ENCODE assay signal across 14 mouse cellular contexts in the genomic region with DNA sequence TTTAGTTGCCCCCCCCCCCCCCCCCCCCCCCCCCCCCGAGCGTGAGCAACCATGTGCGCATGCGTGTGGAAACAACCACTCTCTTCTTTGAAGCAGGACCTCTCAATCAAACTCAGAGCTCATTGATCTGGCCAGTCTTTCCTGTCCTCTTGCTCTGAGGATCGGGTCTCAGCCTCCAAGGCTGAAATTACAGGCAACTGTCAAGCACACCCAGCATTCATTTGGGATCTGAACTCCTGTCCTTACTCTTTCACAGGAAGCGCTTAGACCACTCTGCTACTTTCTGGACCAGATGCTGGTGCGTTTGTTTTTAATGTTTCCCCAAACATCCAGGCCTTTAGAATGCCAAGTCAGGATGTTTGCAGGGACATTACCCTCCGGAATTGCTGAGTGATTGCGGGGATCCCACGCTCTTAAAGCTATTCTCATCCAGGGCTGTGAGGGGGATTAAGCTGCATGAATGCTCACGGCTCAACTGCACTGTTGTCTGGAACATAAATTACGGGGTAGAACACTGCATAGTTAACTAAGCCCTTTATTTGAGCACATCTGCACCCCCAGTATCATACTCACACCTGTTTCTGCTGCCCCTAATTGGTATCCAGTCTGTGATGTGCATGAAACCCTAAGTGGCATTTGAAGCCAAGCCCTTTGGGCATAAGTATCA.
DNase-seq lines count a peak whose midpoint lies in the region; ATAC-seq and TF ChIP-seq lines count a peak whose summit lies in the region.
"Had no signal": no experiment of that assay in that cellular context is flagged by ENCODE, and none has a peak within 500 bp of the region (broad histone marks: within the 10 kb centered on the region; RNA-seq: fewer than 3 reads in every experiment).

No protein-coding gene starts in this region.

- no peak for ATAC-seq in limb, embryonic 11.5 days (ENCODE audit: insufficient number of reproducible peaks, low FRiP score, low TSS enrichment, low read depth)
- ATAC-seq in embryonic facial prominence, embryonic 11.5 days (replicated peaks; ENCODE audit: insufficient number of reproducible peaks, low FRiP score, low TSS enrichment, low read depth) = no peak
- ATAC-seq in midbrain, embryonic 13.5 days = peak; percentile 41
- ATAC-seq in megakaryocyte, adult 5-6 weeks (ENCODE audit: poor library complexity, severe bottlenecking) = no peak

- H3K9me3 ChIP-seq in limb, embryonic 11.5 days (ENCODE audit: control insufficient read depth, low read length) = no peaks in the 10 kb centered on the region
- no peaks in the 10 kb centered on the region; the same call in 1 of the 2 replicates for H3K9me3 ChIP-seq in limb, embryonic 10.5 days (replicated peaks)
- H3K9me3 ChIP-seq in ES-Bruce4 (replicated peaks; ENCODE audit: control insufficient read depth, insufficient read depth, low read length, poor library complexity, severe bottlenecking) = no peaks in the 10 kb centered on the region
- H3K9me3 ChIP-seq in embryonic facial prominence, embryonic 11.5 days (replicated peaks; ENCODE audit: control insufficient read depth, low read length) = no peaks in the 10 kb centered on the region; the same call in none of the 2 replicates
- no peaks in the 10 kb centered on the region; the same call in 1 of the 2 replicates for H3K9me3 ChIP-seq in midbrain, embryonic 13.5 days

- TF ChIP-seq CTCF in ES-Bruce4 (IDR thresholded peaks at IDR 0.05; ENCODE audit: low read depth, low read length) = no peak

- no peak for TF ChIP-seq EP300 in ES-Bruce4 (IDR thresholded peaks at IDR 0.05; ENCODE audit: insufficient read depth, low read depth, low read length)

- 0 out of 2 replicates have a peak, but pooled peaks cover 3% of the 10 kb centered on the region for H3K4me1 ChIP-seq in limb, embryonic 11.5 days (ENCODE audit: control insufficient read depth, insufficient read depth, low read length)
- H3K4me1 ChIP-seq in limb, embryonic 10.5 days = peaks cover 18% of the 10 kb centered on the region
- no peaks in the 10 kb centered on the region for H3K4me1 ChIP-seq in ES-Bruce4 (ENCODE audit: control insufficient read depth, insufficient read depth, low read length)
- H3K4me1 ChIP-seq in embryonic facial prominence, embryonic 11.5 days (ENCODE audit: control insufficient read depth, insufficient read depth, low read length) = no peaks in the 10 kb centered on the region
- no peaks in the 10 kb centered on the region; the same call in 1 of the 2 replicates for H3K4me1 ChIP-seq in midbrain, embryonic 13.5 days (replicated peaks)
- H3K4me1 ChIP-seq: hindbrain, embryonic 12.5 days had no signal

- H3K4me2 ChIP-seq in limb, embryonic 11.5 days (ENCODE audit: low read depth, severe bottlenecking) = no peak overlapping the region
- no peak overlapping the region for H3K4me2 ChIP-seq in embryonic facial prominence, embryonic 11.5 days (ENCODE audit: low read depth, low read length)
- peak overlapping the region; percentile 28; the same call in 1 of the 2 replicates for H3K4me2 ChIP-seq in midbrain, embryonic 13.5 days (replicated peaks)
- H3K4me2 ChIP-seq: hindbrain, embryonic 12.5 days had no signal

- no peaks in the 10 kb centered on the region for H3K27me3 ChIP-seq in limb, embryonic 11.5 days (ENCODE audit: control insufficient read depth, insufficient read depth, low read length)
- H3K27me3 ChIP-seq in limb, embryonic 10.5 days (ENCODE audit: low read depth, poor library complexity, severe bottlenecking) = no peaks in the 10 kb centered on the region
- H3K27me3 ChIP-seq in ES-Bruce4 (ENCODE audit: control insufficient read depth, insufficient read depth, low read length, poor library complexity, severe bottlenecking) = no peaks in the 10 kb centered on the region
- H3K27me3 ChIP-seq in embryonic facial prominence, embryonic 11.5 days (ENCODE audit: control insufficient read depth, insufficient read depth, low read length) = no peaks in the 10 kb centered on the region
- H3K27me3 ChIP-seq in midbrain, embryonic 13.5 days = no peaks in the 10 kb centered on the region
- H3K27me3 ChIP-seq: hindbrain, embryonic 12.5 days had no signal

- no peak for TF ChIP-seq POLR2A in ES-Bruce4 (IDR thresholded peaks at IDR 0.05; ENCODE audit: insufficient read depth, low read length)

- 48% methylated on average over 8 of the region's 12 CpGs for WGBS in limb, embryonic 11.5 days
- WGBS in limb, embryonic 10.5 days = 64% methylated on average over 8 of the region's 12 CpGs
- WGBS in embryonic facial prominence, embryonic 11.5 days = 63% methylated on average over 8 of the region's 12 CpGs
- 26% methylated on average over 8 of the region's 12 CpGs for WGBS in midbrain, embryonic 13.5 days

- 0 out of 2 replicates have a peak overlapping the region, but pooled peaks have one; percentile 26 for H3K27ac ChIP-seq in limb, embryonic 11.5 days (replicated peaks; ENCODE audit: low read depth, low read length)
- no peak overlapping the region for H3K27ac ChIP-seq in limb, embryonic 10.5 days
- H3K27ac ChIP-seq in ES-Bruce4 (ENCODE audit: insufficient read depth, low read length) = no peak overlapping the region
- no peak overlapping the region for H3K27ac ChIP-seq in embryonic facial prominence, embryonic 11.5 days (replicated peaks; ENCODE audit: low read depth, low read length)
- H3K27ac ChIP-seq in midbrain, embryonic 13.5 days = no peak overlapping the region
- H3K27ac ChIP-seq: hindbrain, embryonic 12.5 days had no signal

- DNase-seq in limb, embryonic 11.5 days (ENCODE audit: low spot score) = no peak
- DNase-seq in limb, embryonic 10.5 days (ENCODE audit: low spot score) = no peak
- peak; percentile 39 for DNase-seq in embryonic facial prominence, embryonic 11.5 days (ENCODE audit: low spot score)
- no peak for DNase-seq in natural killer cell, adult 2 months (ENCODE audit: low spot score in 2 of 2)
- no peak for DNase-seq in heart, postnatal 4 days
- DNase-seq: adrenal gland, postnatal 10 days; cerebellum, adult 2 months; kidney, adult 8-10 months; thymus, postnatal 14 days had no signal

- no peaks in the 10 kb centered on the region; the same call in 1 of the 2 replicates for H3K36me3 ChIP-seq in limb, embryonic 11.5 days (ENCODE audit: control insufficient read depth, insufficient read depth, low read length)
- peaks cover 26% of the 10 kb centered on the region for H3K36me3 ChIP-seq in limb, embryonic 10.5 days
- peaks cover 18% of the 10 kb centered on the region for H3K36me3 ChIP-seq in ES-Bruce4 (ENCODE audit: control insufficient read depth, insufficient read depth, low read length, poor library complexity, severe bottlenecking)
- H3K36me3 ChIP-seq in embryonic facial prominence, embryonic 11.5 days (replicated peaks; ENCODE audit: control insufficient read depth, insufficient read depth, low read depth, low read length) = peaks cover 3% of the 10 kb centered on the region
- peaks cover 8% of the 10 kb centered on the region for H3K36me3 ChIP-seq in midbrain, embryonic 13.5 days
- H3K36me3 ChIP-seq: G1E had no signal

- H3K4me3 ChIP-seq in limb, embryonic 11.5 days (ENCODE audit: low read depth, low read length) = no peak overlapping the region
- no peak overlapping the region for H3K4me3 ChIP-seq in limb, embryonic 10.5 days
- peak overlapping the region; percentile 22 for H3K4me3 ChIP-seq in ES-Bruce4 (ENCODE audit: low read depth, low read length)
- no peak overlapping the region for H3K4me3 ChIP-seq in embryonic facial prominence, embryonic 11.5 days (ENCODE audit: low read depth, low read length)
- peak overlapping the region; percentile 9; the same call in 1 of the 2 replicates for H3K4me3 ChIP-seq in midbrain, embryonic 13.5 days (replicated peaks)
- H3K4me3 ChIP-seq: hindbrain, embryonic 12.5 days had no signal

- no peak overlapping the region for H3K9ac ChIP-seq in limb, embryonic 11.5 days (ENCODE audit: low read length)
- peak overlapping the region; percentile 27; the same call in 1 of the 2 replicates for H3K9ac ChIP-seq in ES-Bruce4 (ENCODE audit: low read depth, poor library complexity, severe bottlenecking)
- no peak overlapping the region for H3K9ac ChIP-seq in embryonic facial prominence, embryonic 11.5 days (replicated peaks; ENCODE audit: low read length)
- H3K9ac ChIP-seq in midbrain, embryonic 13.5 days (replicated peaks) = no peak overlapping the region
- H3K9ac ChIP-seq: hindbrain, embryonic 12.5 days had no signal

Comparison
In these comparisons a context has a peak if more than half of its experiments do, and no peak if none do; other contexts are left out.
1. H3K4me3 ChIP-seq: peak in ES-Bruce4 (single experiment) and midbrain, embryonic 13.5 days (single experiment); none in limb, embryonic 11.5 days (single experiment), limb, embryonic 10.5 days (single experiment) and embryonic facial prominence, embryonic 11.5 days (single experiment).